Mouse (Mus musculus) embryo, embryonic 10 days (tissue): ENCODE measurements around the gene Cd300lf.

ENCODE experiments used
- DNase-seq: peaks from one replicate; pipeline ENCODE4 v3.0.0-alpha.2; 2015; ENCODE audit warnings: low spot score

The Cd300lf gene

DNA sequence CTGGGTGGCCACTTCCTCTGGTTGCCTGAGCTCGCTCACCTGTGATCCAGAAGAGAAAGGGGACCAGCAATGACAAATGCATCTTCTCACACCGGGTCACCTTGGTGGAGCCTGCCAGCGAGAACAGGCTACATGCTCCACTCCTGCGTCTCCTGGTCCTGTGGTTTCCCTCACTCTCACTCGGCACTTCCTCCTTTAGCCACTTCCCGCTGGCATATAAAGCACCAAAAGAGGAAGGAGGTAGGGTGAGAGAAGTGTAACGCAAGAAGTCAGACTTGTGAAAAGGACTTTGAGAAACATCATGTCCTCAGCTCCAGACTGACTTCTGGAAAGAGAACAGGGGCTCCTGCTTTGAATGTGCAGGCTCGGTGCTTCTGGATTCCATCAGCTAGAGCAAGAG is at the start of gene Cd300lf:
Gene Cd300lf, minus strand, starts transcription at position 193 of the 400 bp plus-strand sequence.
- no peak for DNase-seq

DNA sequence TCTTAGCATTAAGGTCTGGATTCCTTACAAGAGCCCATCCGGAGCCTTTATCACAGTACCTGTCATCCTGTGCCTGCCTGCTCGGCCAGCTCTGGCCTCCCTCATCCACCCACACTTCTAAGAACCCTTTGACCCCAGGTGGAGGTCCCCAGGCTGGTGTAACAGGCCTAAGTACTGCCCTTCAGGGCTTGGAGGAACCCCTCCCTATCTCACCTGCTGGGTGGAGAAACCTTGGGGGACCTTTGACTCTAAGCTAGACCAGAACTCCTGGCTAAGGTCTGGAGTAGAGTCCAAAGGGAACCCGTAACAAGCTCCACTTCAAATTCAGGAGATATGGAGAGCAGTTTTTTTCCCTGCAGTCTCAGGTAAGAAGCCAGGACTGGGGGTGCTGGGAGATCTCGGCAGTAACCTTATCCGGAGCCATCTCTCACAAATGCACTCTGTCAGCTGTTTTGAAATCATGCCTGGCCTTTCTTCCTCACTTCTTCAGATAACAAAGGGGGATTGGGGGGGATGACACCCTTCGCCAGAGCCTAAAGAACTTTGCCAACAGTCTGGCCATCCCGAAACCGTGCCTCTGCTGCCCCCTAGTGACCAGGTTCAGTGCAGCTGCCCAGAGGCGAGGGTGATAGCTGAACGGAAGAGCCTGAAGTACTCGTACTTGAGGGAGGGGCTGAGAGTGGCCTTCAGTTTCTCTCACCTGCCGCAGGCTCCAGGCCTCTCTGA is 48.3 kb upstream of the Cd300lf start:
- DNase-seq: peak; percentile 91

DNA sequence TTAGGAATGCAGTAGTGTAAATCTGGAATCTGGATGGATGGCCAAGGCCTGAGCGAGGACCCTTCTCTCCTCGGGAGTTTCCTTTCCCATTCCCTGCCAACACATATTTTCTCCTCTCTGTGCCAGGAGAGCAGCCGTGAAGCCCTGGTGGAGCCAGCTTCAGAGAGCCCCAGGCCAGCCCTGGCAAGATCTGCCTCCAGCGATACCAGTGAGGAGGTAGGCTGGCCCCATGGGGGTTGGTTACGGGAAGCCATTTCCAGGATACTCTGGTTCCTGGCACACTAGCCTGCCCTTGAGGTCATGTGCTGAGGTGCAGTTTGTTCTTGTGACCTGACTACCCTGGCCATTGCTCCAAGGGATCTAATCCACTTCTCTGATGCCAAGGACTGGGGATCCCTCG is 46.1 kb upstream of the Cd300lf start:
- no peak for DNase-seq

DNA sequence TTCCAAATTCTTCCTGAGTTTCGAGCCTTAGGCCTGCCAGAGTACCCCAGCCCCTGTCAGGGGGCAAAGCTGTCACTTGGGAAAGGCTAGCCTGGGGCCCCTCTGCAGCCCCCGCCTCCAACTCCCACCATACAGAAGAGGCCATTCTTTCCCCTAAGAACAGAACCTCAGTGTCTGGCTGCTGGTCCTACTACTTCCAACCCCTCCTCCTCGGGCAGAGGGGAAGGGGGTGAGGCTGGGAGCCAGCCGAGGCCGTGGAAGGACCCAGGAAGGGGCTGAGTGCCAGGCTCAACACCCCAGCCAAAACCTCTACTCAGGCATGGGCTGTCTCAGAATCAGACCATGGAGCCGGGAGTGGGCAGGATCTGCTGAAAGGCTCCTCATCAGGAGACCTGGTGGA is 45.4 kb upstream of the Cd300lf start:
- no peak for DNase-seq

DNA sequence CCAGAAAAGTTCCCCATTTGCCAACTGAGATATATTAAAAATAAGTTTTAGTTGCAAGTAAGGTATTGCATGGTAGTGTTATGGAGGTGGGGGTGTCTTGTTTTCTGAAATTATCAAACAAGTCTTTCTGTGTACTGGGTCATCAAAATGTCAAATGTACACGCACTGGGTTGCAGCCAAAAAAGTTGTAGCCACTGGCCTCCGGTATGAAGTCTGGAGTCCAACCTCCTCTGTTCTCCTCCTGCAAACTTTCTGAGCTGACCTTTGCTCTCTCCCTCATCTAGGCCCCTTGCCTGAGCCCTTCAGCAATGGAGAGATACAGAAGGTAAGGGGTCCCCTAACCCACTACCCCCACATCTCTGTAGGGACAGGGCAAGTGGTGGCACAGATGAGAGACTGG is 45.0 kb upstream of the Cd300lf start:
- no peak for DNase-seq

DNA sequence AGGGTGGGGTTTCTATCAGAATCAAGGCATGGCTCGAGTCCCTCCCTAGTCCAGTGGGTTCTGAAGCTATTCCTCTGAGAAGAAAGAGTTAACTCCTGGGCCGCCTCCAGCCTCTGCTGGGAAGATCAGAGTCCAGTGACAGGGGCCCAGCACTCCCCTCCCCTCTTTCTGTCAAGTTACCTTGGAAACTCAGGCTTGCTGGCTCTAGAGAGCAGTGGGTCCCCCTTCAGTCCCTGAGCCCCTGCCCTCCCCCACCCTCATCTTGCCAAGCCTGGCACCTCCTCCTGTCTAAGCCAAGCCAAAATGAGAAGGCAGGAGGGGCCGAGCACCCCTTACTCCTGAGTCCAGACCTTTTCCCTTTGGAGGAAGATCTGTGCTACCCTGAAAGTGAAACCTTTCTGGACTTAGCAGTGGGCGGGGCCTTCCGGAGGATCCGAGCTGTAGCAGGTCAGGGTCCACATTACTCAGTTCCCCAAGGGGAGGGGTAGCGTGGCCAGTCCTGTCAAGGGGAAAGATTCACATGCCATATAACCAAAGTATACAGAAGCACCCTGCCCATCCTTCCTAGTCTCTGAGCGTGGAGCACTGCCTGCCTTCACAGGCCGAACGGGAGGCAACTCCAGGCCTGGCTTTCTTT is 43.9 kb upstream of the Cd300lf start:
- DNase-seq: peak; percentile 53

DNA sequence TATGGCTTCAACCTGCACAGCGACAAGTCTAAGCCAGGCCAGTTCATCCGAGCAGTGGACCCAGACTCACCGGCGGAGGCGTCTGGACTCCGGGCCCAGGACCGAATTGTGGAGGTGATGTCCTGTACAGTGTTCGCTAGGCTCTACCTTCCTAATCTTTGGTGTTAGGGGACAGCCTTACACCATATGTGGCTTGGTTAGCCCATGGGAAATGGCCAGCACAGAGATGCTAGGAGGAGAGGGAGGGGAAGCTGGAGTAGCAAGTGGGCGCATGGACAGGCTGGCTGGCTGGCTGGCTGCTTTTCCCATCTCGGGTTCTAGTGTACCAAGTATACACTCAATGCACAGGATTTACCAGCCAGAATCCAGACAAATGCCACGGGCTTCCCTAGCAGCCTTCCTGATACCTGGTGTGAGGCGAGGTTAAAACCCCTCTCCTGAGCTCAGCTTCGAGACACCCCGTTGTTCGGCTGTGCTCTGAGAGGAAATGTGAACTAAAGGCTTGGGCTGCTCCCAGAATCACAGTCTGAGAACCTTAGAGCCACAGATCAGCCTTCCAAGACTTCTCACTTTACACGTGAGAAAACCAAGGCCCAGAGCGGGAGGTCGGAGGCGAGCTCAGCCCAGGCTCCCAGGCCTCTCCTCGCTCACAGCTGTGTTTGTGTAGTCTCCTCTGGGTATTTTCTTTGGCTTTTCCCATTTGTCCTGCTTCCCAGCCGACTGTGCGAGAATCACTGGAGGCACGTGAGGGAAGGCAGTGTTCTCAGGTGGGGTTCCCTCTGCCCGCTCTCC is 42.8 kb upstream of the Cd300lf start:
- no peak for DNase-seq

DNA sequence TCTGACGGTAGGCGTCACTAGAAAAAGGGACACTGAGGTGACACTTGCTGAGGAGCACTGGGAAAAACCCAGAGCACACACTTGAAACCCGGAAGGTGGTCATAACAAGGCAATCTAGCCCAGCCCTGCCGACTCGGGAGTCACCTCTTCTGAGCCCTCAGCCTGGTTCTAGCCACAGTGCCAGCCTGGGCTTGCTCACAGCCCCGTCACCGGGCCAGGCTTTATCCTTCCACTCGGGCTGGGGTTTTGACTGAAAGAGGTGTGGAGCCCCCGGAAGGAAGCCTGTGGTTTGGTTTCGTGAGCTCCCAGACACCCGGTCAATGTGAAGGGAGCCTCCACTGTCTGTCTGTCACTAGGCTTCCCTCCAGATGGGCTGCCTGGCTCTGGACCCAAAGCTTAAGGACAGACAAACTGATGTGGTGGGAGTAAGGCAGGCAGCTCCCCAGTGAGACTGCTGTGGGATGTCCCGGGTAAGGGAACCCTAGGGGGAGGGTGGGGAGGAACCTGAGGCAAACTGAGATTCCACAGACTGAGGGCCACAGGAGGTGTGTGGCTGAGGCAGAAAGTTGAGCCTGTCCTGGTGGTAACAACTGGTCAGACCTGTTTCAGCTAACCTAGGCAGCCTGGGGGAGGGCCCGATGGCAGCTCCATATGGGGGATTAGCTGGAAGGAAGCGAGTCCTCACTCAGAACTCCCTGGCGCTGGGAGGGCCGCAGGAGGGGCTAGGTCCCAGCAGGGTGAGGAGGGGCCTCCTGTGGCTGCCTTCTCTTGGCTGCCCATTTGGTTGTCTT is 40.0 kb upstream of the Cd300lf start:
- peak; percentile 67 for DNase-seq

DNA sequence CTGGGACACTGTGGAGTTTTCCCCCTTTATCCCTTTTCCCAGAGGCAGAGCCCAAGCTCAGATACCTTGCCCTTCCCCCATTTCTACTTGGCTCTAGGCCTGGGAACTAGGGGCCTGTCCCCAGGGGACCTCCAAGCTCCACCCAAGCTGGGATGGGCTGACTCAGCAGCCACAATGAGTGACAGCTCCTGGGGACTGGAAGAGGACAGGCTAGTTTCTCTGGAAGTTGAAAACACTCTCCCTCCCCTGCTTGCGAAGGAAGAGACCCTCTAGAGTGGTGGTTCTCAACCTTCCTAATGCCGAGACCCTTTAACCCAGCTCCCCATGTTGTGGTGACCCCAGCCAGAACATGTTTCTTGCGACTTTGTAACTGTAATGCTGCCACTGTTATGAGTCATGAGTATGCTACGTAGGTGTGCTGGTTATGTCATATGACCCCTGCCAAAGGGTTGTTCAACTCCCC is 39.1 kb upstream of the Cd300lf start:
- DNase-seq: peak; percentile 62

DNA sequence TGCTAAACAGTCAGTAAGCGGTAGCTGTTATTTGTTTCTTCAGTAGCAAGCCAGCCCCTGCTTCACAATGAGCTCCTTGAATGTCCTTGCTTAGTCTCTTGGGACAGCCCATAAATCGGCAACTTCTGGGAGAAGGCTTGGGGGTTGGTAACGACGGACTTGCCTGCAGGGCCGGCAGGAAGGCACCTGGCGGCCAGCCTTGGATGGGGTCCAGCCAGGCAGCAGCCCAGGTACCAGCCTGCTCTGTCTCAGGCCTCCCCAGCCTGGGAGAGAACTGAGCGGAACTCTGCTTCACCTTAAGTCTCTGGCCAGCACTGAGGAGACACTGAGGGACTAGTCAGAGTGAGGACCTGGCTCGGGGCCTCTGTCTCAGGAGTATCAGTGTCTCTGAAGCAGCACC is 37.3 kb upstream of the Cd300lf start:
- no peak for DNase-seq

DNA sequence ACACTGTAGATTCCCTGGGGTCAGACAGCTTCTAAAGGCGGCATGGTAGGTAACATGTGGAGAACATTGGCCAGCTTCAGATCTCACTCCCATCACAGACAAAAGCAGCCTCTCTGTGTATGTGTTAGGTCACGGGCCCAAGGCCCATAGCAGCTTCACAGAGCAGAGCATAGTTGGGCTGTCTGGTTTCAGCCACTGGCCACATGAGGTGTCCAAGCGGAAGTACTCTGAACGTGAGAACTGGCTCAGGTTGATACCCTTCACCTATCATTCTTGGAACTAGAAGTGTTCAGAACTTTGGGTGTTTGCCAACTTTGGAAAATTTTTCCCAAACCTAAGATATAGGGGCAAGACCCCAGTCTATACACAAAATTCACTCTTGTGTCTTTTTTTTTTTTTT is 35.6 kb upstream of the Cd300lf start:
- no peak for DNase-seq

DNA sequence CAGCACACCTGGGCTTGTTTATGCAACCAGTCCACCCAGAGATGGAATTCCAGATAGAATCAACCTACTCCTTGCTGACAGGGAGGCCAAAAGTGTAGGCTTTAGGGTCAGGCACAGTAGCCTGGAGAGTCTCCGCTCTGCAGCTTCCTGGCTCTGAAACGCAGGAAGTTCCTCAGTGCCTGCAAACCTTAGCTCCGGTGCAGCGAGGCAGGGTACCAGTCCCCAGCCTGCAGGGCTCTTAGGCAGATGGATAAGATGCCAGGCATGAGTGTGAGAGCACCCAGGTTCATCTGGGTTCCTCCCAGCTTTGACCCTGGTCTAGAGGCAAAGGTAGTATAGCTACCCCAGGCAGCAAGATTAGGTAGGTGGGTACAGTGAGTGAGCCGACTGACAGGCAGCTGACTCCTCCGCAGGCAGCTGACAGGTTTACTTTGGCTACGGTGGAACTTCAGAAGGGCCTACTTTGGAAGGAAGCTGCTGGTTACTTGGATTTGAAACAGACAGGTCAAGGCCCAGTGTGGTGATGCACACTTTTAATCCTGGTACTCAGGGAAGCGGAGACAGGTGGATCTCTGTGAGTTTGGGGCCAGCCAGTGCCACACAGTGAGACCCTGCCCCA is 33.9 kb upstream of the Cd300lf start:
- DNase-seq: no peak

DNA sequence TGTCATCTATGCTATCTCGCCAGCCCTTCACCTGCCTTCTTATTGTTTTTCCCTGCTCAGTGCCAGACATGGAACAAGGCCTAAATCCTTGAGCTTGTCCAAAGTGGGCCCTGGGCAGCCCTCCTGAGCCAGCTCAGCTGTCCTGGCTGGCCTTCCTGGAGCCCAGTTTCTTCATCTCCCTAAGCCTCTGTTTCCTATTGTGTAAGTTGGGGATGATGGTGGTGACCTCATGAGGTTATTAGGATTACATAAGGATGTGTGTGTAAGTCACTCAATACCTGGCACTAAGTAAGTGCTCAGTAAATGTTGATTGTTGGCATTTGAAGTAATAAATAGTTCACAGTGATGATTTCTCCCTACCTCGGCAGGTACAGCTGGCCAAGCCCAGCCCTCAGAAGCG is 33.0 kb upstream of the Cd300lf start:
- no peak for DNase-seq

DNA sequence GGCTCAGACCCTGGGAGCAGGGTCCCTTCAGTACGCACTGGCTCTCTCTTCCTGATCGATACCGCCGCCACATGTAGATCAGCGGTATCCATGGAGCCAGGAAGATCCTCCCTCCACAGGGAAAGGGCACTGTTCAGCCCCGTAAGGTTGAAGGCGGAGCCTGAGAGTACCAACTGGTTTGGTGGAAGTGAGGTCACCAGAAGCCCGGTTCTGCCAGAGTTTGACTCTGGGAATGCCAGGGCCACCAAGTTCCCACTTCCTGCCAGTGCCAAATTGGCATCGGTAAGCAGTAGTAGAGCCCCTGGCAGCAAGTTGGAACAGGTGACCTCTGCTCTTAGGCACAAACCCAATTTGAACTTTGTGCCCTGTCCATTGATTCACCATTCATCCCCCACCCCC is 31.2 kb upstream of the Cd300lf start:
- DNase-seq: peak; percentile 64

DNA sequence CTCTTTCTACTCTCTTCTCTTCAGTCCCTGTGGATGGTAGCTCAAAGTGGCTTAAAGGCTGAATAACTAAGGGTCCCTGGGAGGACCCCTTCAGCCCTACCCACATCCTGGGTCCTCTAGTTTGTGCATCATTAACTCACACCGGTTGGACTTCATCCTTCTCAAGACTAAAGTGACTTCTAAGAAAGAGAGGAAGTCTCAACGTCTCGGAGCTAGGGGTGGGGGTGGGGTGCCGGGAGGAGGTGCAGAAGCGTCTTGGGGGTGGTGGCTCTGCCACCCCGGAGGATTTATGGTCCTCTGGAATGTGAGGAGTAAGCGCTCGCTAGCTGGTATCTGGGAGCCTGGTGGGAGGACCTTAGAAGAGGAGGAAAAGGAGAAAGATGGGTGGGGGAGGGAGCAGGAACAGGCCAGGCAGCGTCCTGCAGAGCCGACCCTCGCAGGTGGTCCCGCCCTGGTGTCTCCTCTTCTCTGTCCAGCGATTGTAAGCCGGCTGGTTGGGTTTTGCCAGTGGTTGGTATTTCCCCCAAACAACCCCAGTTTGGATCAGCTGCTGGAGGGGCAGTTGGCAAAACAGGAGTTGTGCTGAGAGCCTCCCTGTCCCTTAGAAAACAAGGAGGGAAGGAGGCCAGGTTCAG is 30.7 kb upstream of the Cd300lf start:
- no peak for DNase-seq

DNA sequence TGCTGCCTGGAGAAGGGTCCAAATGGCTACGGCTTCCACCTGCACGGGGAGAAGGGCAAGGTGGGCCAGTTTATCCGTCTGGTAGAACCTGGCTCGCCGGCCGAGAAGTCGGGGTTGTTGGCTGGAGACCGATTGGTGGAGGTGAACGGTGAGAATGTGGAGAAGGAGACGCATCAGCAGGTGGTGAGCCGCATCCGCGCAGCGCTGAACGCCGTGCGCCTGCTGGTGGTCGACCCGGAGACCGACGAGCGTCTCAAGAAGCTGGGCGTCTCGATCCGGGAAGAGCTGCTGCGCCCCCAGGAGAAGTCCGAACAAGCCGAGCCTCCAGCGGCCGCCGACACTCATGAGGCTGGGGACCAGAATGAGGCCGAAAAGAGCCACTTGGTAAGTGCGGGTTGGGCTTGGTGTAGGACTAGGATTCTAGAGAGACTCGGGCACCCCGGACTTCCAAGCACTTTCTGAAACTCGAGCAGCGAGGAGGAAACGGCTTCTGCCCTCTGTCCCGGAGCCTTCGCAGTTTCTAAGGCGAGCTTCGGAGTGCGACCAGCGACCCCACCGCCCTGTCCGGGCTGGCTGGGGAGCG is 29.9 kb upstream of the Cd300lf start:
- peak; percentile 78 for DNase-seq

DNA sequence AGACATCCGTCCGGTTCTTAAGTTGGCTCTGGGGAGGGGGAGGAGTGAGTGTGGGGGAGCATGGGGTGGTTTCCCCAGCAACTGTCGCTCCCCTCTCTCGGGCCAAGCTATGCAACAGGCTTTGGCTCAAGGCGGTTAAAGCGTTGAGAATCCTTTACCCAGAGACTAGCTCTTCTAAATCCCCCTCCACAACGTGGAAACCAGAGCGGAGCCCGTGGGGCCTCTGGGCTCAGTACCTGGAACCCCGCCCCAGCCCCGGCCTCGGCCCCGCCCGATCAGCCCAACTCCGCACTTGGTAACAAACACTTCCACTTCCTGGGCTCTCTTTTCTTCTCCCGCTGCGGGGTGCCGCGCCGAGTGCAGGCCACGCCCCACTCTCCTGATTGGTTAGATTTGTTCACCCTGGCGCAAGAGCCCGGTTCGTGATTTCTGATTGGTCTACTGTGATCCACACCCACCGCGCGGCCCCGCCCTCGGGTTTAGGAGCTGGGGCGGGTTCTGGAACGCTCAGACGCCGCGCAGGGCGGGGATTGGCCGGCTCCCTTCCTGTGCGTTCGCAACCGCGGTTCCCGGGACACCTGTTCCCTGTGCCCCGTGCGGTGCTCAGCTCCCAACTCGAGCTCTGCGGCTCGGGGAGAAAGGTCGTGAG is 29.2 kb upstream of the Cd300lf start, which contains the start of gene Slc9a3r1:
Gene Slc9a3r1, plus strand, starts transcription at position 510 of the 649 bp plus-strand sequence.
- DNase-seq: peak; percentile 98

DNA sequence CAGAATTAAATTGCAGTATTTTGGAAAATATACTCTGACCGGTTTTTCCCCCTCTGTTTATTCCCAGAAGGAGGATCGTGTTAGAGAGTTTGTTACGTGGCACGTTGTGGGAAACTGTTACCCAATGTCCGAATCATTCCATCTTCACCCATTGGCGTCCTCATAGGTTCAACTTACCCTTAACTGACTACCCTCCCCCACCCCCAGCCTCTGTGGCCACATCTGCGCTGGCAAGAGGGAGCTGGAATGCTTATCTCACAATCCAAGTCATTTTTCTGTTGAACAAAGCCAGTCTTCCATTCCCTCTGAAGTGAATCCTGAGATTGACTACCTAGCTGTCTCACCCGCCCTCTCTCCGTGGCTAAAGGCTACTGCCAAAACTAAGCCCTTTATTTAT is 28.4 kb upstream of the Cd300lf start:
- no peak for DNase-seq

DNA sequence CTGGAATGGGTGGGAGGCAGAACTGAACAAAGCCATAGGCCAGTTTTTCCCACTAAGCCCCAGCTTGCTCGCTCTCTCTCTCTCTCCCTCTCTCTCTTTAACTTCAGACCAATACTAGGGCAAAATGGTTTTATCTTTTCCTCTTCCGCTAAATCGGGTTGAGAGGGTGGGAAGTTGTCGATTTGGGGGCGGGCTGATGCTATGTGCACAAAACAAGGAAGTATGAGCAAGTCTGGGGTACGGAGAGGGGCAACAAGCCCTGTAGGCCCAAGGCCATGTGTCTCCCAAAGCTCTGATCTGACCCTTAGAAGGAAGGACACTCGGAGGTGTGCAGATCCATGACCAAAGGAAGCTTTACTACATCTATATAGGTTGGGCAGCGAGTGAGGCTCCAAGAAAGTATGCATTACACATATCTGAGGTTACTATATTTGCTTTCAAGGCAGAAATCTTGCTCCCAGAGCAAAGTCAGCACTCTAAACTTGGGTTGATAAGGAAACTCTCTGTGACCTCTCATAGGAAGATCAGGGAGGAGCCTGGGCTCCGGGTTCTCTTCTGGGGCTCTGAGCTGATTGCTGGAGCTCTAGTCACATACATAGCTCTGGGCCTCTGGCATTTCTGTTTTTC is 27.9 kb upstream of the Cd300lf start:
- no peak for DNase-seq
